Mouse (Mus musculus): Measurements from ENCODE around the gene Zfp945. TPM values are rescaled to one million over a fixed set of nuclear protein-coding genes. Genes with fewer than 3 reads are reported as not detected.
A peak's percentile ranks its signal among the peaks of the same experiment; 100 is the strongest.
"Not testable (repeated sequence)": the region's sequence is repeated elsewhere in the genome, so short reads cannot be mapped to it uniquely, and the experiment has no call there.

Zfp945 gene
- polyA plus RNA-seq (2012; ENCODE audit: insufficient read depth, insufficient read length, missing spikeins) = 3.4 and 4.9 TPM in 2 replicates

GRCm38 (mm10) chr17:22866845-22867481 lies at the start of gene Zfp945:
Gene Zfp945, minus strand, starts transcription at chr17:22867134.
- H3K4me3 ChIP-seq (ENCODE audit: insufficient read depth, low read depth, low read length) = peak within 1 kb of the TSS; percentile 89
- H3K27ac ChIP-seq (replicated peaks; ENCODE audit: low read depth, low read length) = peak within 1 kb of the TSS; percentile 75
- H3K4me1 ChIP-seq (ENCODE audit: control insufficient read depth, insufficient read depth, insufficient read length, low read length) = no peaks in the 10 kb centered on the region

- no peaks in the 10 kb centered on the region for H3K4me1 ChIP-seq (ENCODE audit: control insufficient read depth, insufficient read depth, insufficient read length, low read length)
- H3K27ac ChIP-seq (replicated peaks; ENCODE audit: low read depth, low read length) = no peak overlapping the region
- no peak overlapping the region for H3K4me3 ChIP-seq (ENCODE audit: insufficient read depth, low read depth, low read length)
These were observed 21.4 kb upstream of the Zfp945 start for GRCm38 (mm10) chr17:22888302-22888701.

- Histone ChIP-seq H3K4me3 (ENCODE audit: insufficient read depth, low read depth, low read length) (no peak overlapping the region), H3K27ac (replicated peaks; ENCODE audit: low read depth, low read length) (no peak overlapping the region), H3K4me1 (ENCODE audit: control insufficient read depth, insufficient read depth, insufficient read length, low read length) (no peaks in the 10 kb centered on the region)
These were observed 17.2 kb upstream of the Zfp945 start for GRCm38 (mm10) chr17:22884059-22884698.

- no peaks in the 10 kb centered on the region for H3K4me1 ChIP-seq (ENCODE audit: control insufficient read depth, insufficient read depth, insufficient read length, low read length)
- H3K27ac ChIP-seq (replicated peaks; ENCODE audit: low read depth, low read length) = no peak overlapping the region
- H3K4me3 ChIP-seq (ENCODE audit: insufficient read depth, low read depth, low read length) = no peak overlapping the region
These were observed 10.7 kb upstream of the Zfp945 start for GRCm38 (mm10) chr17:22877427-22878307.

- no peaks in the 10 kb centered on the region for H3K4me1 ChIP-seq (ENCODE audit: control insufficient read depth, insufficient read depth, insufficient read length, low read length)
- no peak overlapping the region for H3K27ac ChIP-seq (replicated peaks; ENCODE audit: low read depth, low read length)
- H3K4me3 ChIP-seq (ENCODE audit: insufficient read depth, low read depth, low read length) = no peak overlapping the region
These were observed 9.4 kb upstream of the Zfp945 start for GRCm38 (mm10) chr17:22876316-22876715.

- H3K27ac ChIP-seq (replicated peaks; ENCODE audit: low read depth, low read length); H3K4me3 ChIP-seq (ENCODE audit: insufficient read depth, low read depth, low read length); H3K4me1 ChIP-seq (ENCODE audit: control insufficient read depth, insufficient read depth, insufficient read length, low read length): not testable (repeated sequence)
These were observed 8.6 kb upstream of the Zfp945 start for GRCm38 (mm10) chr17:22875549-22875948.

GRCm38 (mm10) chr17:22866421-22866844 lies 501 bp downstream of the Zfp945 start:
- Histone ChIP-seq H3K27ac (replicated peaks; ENCODE audit: low read depth, low read length) (peak overlapping the region; percentile 75), H3K4me1 (ENCODE audit: control insufficient read depth, insufficient read depth, insufficient read length, low read length) (no peaks in the 10 kb centered on the region), H3K4me3 (ENCODE audit: insufficient read depth, low read depth, low read length) (peak overlapping the region; percentile 89)

GRCm38 (mm10) chr17:22821166-22821565 lies 45.8 kb downstream of the Zfp945 start:
- Histone ChIP-seq H3K27ac (replicated peaks; ENCODE audit: low read depth, low read length) (no peak overlapping the region), H3K4me1 (ENCODE audit: control insufficient read depth, insufficient read depth, insufficient read length, low read length) (no peaks in the 10 kb centered on the region), H3K4me3 (ENCODE audit: insufficient read depth, low read depth, low read length) (no peak overlapping the region)

- Histone ChIP-seq H3K4me3 (ENCODE audit: insufficient read depth, low read depth, low read length) (no peak overlapping the region), H3K27ac (replicated peaks; ENCODE audit: low read depth, low read length) (no peak overlapping the region)
These were observed 48.7 kb downstream of the Zfp945 start for GRCm38 (mm10) chr17:22818199-22818595.

GRCm38 (mm10) chr17:22817471-22818198 lies 49.3 kb downstream of the Zfp945 start:
- Histone ChIP-seq H3K4me3 (ENCODE audit: insufficient read depth, low read depth, low read length) (peak overlapping the region; percentile 91), H3K27ac (replicated peaks; ENCODE audit: low read depth, low read length) (peak overlapping the region; percentile 53), H3K4me1 (ENCODE audit: control insufficient read depth, insufficient read depth, insufficient read length, low read length) (no peaks in the 10 kb centered on the region)

More at GRCm38 (mm10) chr17:22818199-22818595, 48.7 kb downstream of the Zfp945 start:
- H3K4me1 ChIP-seq (ENCODE audit: control insufficient read depth, insufficient read depth, insufficient read length, low read length) = no peaks in the 10 kb centered on the region

- Histone ChIP-seq H3K4me3 (ENCODE audit: insufficient read depth, low read depth, low read length) (no peak overlapping the region), H3K27ac (replicated peaks; ENCODE audit: low read depth, low read length) (no peak overlapping the region), H3K4me1 (ENCODE audit: control insufficient read depth, insufficient read depth, insufficient read length, low read length) (no peaks in the 10 kb centered on the region)
These were observed 67.2 kb downstream of the Zfp945 start for GRCm38 (mm10) chr17:22799707-22800106.

Other genes with a start within 250 kb of the Zfp945 start
- not detected in 2 replicates for gene Vmn2r113, start 75.8 kb upstream of the Zfp945 start, polyA plus RNA-seq (2012; ENCODE audit: insufficient read depth, insufficient read length, missing spikeins)
- not detected in 2 replicates for gene Vmn2r-ps130, start 194.0 kb upstream of the Zfp945 start, polyA plus RNA-seq (2012; ENCODE audit: insufficient read depth, insufficient read length, missing spikeins)